Mouse (Mus musculus): Measurements from ENCODE around the gene Ap2m1. TPM values are rescaled to one million over a fixed set of nuclear protein-coding genes. Genes with fewer than 3 reads are reported as not detected.

Gene Ap2m1
- 358 and 481 TPM in 2 replicates for polyA plus RNA-seq (2012; rRNA removed; ENCODE audit: low replicate concordance)

GRCm38 (mm10) chr16:20535296-20536080 is at the start of gene Ap2m1:
Ap2m1 (plus strand) TSS chr16:20535478.

DNA sequence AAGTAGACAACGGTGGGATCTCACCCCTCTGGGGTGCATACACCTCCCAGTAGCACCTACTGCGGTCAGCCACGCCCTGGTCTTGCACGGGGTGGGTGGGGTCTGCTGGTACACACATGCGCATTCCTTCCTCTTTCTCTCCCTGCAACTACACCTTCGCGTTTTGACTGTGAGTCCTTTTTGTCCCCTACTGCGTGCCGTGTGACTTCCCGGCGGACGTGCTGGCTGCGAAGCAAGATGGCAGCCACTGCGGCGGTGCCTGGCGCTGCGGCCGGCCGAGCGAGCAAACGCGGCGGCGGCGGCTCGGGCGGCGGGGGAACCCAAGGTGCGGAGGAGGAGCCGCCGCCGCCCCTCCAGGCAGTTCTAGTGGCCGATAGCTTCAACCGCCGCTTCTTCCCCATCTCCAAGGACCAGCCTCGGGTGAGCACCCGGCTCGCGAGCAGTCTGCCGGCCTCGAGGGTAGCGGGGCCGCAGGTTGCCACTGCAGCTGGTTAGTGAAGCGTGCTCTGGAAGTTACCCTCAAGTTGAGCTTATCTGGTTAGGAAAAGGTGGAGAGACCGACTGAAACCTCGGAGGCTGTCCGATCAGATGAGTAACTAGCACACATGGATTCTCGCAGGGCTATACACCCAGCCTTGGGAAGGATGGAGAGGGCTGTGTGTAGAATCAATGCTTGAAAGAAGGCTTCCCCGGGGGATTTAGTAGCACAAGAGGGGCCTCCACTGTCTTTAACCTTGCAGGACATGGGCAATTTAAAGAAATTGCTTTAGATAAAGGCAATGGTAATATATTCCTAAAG is 36.4 kb upstream of the Ap2m1 start, which contains the start of gene Eif2b5:
Gene Eif2b5 (plus strand): TSS at position 141 of the 799 bp plus-strand sequence.

GRCm38 (mm10) chr16:20516726-20517201 is 18.5 kb upstream of the Ap2m1 start, which contains the start of gene Dvl3:
Dvl3 (plus strand) TSS chr16:20516982.

GRCm38 (mm10) chr16:20548096-20548948 is 13.0 kb downstream of the Ap2m1 start, which contains the start of gene Abcf3:
Abcf3 (plus strand) TSS chr16:20548577.

GRCm38 (mm10) chr16:20589366-20589938 is 54.2 kb downstream of the Ap2m1 start, which contains the start of gene Vwa5b2:
Vwa5b2 (plus strand) TSS chr16:20589471.

Other genes with a start within 250 kb of the Ap2m1 start
- 15.5 and 21.6 TPM in 2 replicates for gene Parl, start 233.1 kb upstream of the Ap2m1 start, polyA plus RNA-seq (2012; rRNA removed; ENCODE audit: low replicate concordance)
- 0.09 TPM in 1 of 2 replicates, not detected in the other for gene Cyp2ab1, start 210.1 kb upstream of the Ap2m1 start, polyA plus RNA-seq (2012; rRNA removed; ENCODE audit: low replicate concordance)
- gene Abcc5, start 109.1 kb upstream of the Ap2m1 start, polyA plus RNA-seq (2012; rRNA removed; ENCODE audit: low replicate concordance) = 12.5 and 18.1 TPM in 2 replicates
- gene Eif2b5, start 36.7 kb upstream of the Ap2m1 start, polyA plus RNA-seq (2012; rRNA removed; ENCODE audit: low replicate concordance) = 11.1 and 14.5 TPM in 2 replicates
- gene Dvl3, start 18.5 kb upstream of the Ap2m1 start, polyA plus RNA-seq (2012; rRNA removed; ENCODE audit: low replicate concordance) = 32.7 and 44.7 TPM in 2 replicates
- gene Abcf3, start 13.1 kb downstream of the Ap2m1 start, polyA plus RNA-seq (2012; rRNA removed; ENCODE audit: low replicate concordance) = 16.3 and 29.3 TPM in 2 replicates
- gene Vwa5b2, start 54.0 kb downstream of the Ap2m1 start, polyA plus RNA-seq (2012; rRNA removed; ENCODE audit: low replicate concordance) = 5.8 and 15.6 TPM in 2 replicates
- 6.3 and 11.3 TPM in 2 replicates for gene Eef1akmt4, start 76.1 kb downstream of the Ap2m1 start, polyA plus RNA-seq (2012; rRNA removed; ENCODE audit: low replicate concordance)
- gene Gm49333, start 76.1 kb downstream of the Ap2m1 start, polyA plus RNA-seq (2012; rRNA removed; ENCODE audit: low replicate concordance) = 0.15 and 0.30 TPM in 2 replicates
- 21.4 and 23.3 TPM in 2 replicates for gene Alg3, start 76.3 kb downstream of the Ap2m1 start, polyA plus RNA-seq (2012; rRNA removed; ENCODE audit: low replicate concordance)
- 5.2 and 5.7 TPM in 2 replicates for gene Camk2n2, start 85.8 kb downstream of the Ap2m1 start, polyA plus RNA-seq (2012; rRNA removed; ENCODE audit: low replicate concordance)
- 0.19 TPM in 1 of 2 replicates, not detected in the other for gene Ece2, start 94.3 kb downstream of the Ap2m1 start, polyA plus RNA-seq (2012; rRNA removed; ENCODE audit: low replicate concordance)
- 22.5 and 32.8 TPM in 2 replicates for gene Psmd2, start 116.2 kb downstream of the Ap2m1 start, polyA plus RNA-seq (2012; rRNA removed; ENCODE audit: low replicate concordance)
- gene Eif4g1, start 132.8 kb downstream of the Ap2m1 start, polyA plus RNA-seq (2012; rRNA removed; ENCODE audit: low replicate concordance) = 261 and 397 TPM in 2 replicates
- gene Fam131a, start 157.8 kb downstream of the Ap2m1 start, polyA plus RNA-seq (2012; rRNA removed; ENCODE audit: low replicate concordance) = 3.0 and 6.5 TPM in 2 replicates
- 6.8 and 8.2 TPM in 2 replicates for gene Polr2h, start 182.2 kb downstream of the Ap2m1 start, polyA plus RNA-seq (2012; rRNA removed; ENCODE audit: low replicate concordance)
- gene Clcn2, start 182.3 kb downstream of the Ap2m1 start, polyA plus RNA-seq (2012; rRNA removed; ENCODE audit: low replicate concordance) = 142 and 219 TPM in 2 replicates
- 2.1 and 4.5 TPM in 2 replicates for gene Chrd, start 197.6 kb downstream of the Ap2m1 start, polyA plus RNA-seq (2012; rRNA removed; ENCODE audit: low replicate concordance)
- 4.2 and 6.7 TPM in 2 replicates for gene Thpo, start 199.0 kb downstream of the Ap2m1 start, polyA plus RNA-seq (2012; rRNA removed; ENCODE audit: low replicate concordance)

Data from duodenum, adult 2 months (tissue).